Mouse (Mus musculus) adrenal gland, postnatal 14 days (tissue): ENCODE measurements around the gene St6galnac6. TPM values are rescaled to one million over a fixed set of nuclear protein-coding genes. Genes with fewer than 3 reads are reported as not detected.
A peak's percentile ranks its signal among the peaks of the same experiment; 100 is the strongest.

ENCODE experiments used
- DNase-seq: peaks from one replicate; pipeline ENCODE4 v3.0.0; 2021; ENCODE audit warnings: mixed read lengths
- total RNA-seq: library from RNA; stranded (reverse); gene quantifications from 2 replicates; pipeline ENCODE4 v1.2.3, GENCODE M21; 2021

Gene St6galnac6
- total RNA-seq, 1 experiment from 2014 or later, result 56.5 TPM

- DNase-seq, result no peak
Observed at GRCm38 (mm10) chr2:32585149-32585714, 14.3 kb upstream of the St6galnac6 start.

GRCm38 (mm10) chr2:32586871-32587351 is 12.6 kb upstream of the St6galnac6 start, which contains the start of gene St6galnac4:
TSS of gene St6galnac4 (plus strand) at chr2:32587095.
- DNase-seq, result peak; percentile 95

GRCm38 (mm10) chr2:32587731-32588321 is 11.7 kb upstream of the St6galnac6 start:
- DNase-seq, result no peak

- DNase-seq, result peak; percentile 61
Observed at GRCm38 (mm10) chr2:32589213-32589795, 10.2 kb upstream of the St6galnac6 start.

GRCm38 (mm10) chr2:32590224-32590623 is 9.3 kb upstream of the St6galnac6 start:
- DNase-seq, result peak; percentile 52

- no peak for DNase-seq
Observed at GRCm38 (mm10) chr2:32591249-32591648, 8.3 kb upstream of the St6galnac6 start.

- DNase-seq, result peak; percentile 48
Observed at GRCm38 (mm10) chr2:32596725-32597124, 2.8 kb upstream of the St6galnac6 start.

GRCm38 (mm10) chr2:32597248-32597647 is 2.3 kb upstream of the St6galnac6 start:
- no peak for DNase-seq

GRCm38 (mm10) chr2:32597699-32598098 is 1.8 kb upstream of the St6galnac6 start:
- DNase-seq, result no peak

- peak; percentile 38 for DNase-seq
Observed at GRCm38 (mm10) chr2:32598506-32598905, 1.0 kb upstream of the St6galnac6 start.

GRCm38 (mm10) chr2:32601417-32602065 is 2.0 kb downstream of the St6galnac6 start:
- peak; percentile 66 for DNase-seq

GRCm38 (mm10) chr2:32602600-32603054 is 3.1 kb downstream of the St6galnac6 start:
- DNase-seq, result peak; percentile 92

GRCm38 (mm10) chr2:32604631-32605030 is 5.1 kb downstream of the St6galnac6 start:
- DNase-seq, result no peak

- peak; percentile 94 for DNase-seq
Observed at GRCm38 (mm10) chr2:32606161-32607142, 6.9 kb downstream of the St6galnac6 start.

GRCm38 (mm10) chr2:32607262-32607947 is 7.9 kb downstream of the St6galnac6 start:
- DNase-seq, result peak; percentile 64

- peak; percentile 90 for DNase-seq
Observed at GRCm38 (mm10) chr2:32608141-32608777, 8.8 kb downstream of the St6galnac6 start.

GRCm38 (mm10) chr2:32608778-32609435 is 9.4 kb downstream of the St6galnac6 start:
- DNase-seq, result no peak

- peak; percentile 66 for DNase-seq
Observed at GRCm38 (mm10) chr2:32610610-32611229, 11.2 kb downstream of the St6galnac6 start.

- DNase-seq, result no peak
Observed at GRCm38 (mm10) chr2:32612274-32612673, 12.8 kb downstream of the St6galnac6 start.
